Mouse (Mus musculus): Measurements from ENCODE around the gene Prlh. TPM values are rescaled to one million over a fixed set of nuclear protein-coding genes. Genes with fewer than 3 reads are reported as not detected.

The Prlh gene
- polyA plus RNA-seq, 1 experiment from 2014 or later, result not detected

Other genes starting within 250 kb of the Prlh start
- 27.1 and 39.0 TPM in 2 replicates for gene Col6a3, start 109.1 kb upstream of the Prlh start, polyA plus RNA-seq (2015; fragmentation: Nextera tagmentation; extraction: Ambion mirVana)
- 0.38 and 0.48 TPM in 2 replicates for gene Mlph, start 38.0 kb upstream of the Prlh start, polyA plus RNA-seq (2015; fragmentation: Nextera tagmentation; extraction: Ambion mirVana)
- gene Rab17, start 16.6 kb downstream of the Prlh start, polyA plus RNA-seq (2015; fragmentation: Nextera tagmentation; extraction: Ambion mirVana), result 8.3 and 9.6 TPM in 2 replicates
- 42.6 and 43.9 TPM in 2 replicates for gene Lrrfip1, start 45.6 kb downstream of the Prlh start, polyA plus RNA-seq (2015; fragmentation: Nextera tagmentation; extraction: Ambion mirVana)
- gene Rbm44, start 192.0 kb downstream of the Prlh start, polyA plus RNA-seq (2015; fragmentation: Nextera tagmentation; extraction: Ambion mirVana), result 0.61 and 1.5 TPM in 2 replicates
- 2.4 and 2.5 TPM in 2 replicates for gene Ramp1, start 226.7 kb downstream of the Prlh start, polyA plus RNA-seq (2015; fragmentation: Nextera tagmentation; extraction: Ambion mirVana)